Mouse (Mus musculus) MEL (cell line): ENCODE results near the gene Zfp771.

Source experiments
- CTCF ChIP-seq, 3 experiments: IDR thresholded peaks in 2 of 3; conservative IDR thresholded peaks in 1 of 3; 2 replicates each; pipeline ENCODE4 v1.5.1; 2011 to 2012; ENCODE audit warnings: low read length in 3 of 3, low read depth in 2 of 3, mild to moderate bottlenecking in 2 of 3, improper control_type of control experiment in 1 of 3, inconsistent platforms in 1 of 3, mixed read lengths in 1 of 3, moderate library complexity in 1 of 3; ENCODE audit not compliant: control insufficient read depth in 1 of 3, insufficient read depth in 1 of 3, poor library complexity in 1 of 3, severe bottlenecking in 1 of 3
- EP300 ChIP-seq, 2 experiments: IDR thresholded peaks; 2 replicates each; pipeline ENCODE4 v1.6.1; 2011; ENCODE audit warnings: improper control_type of control experiment in 2 of 2, low read length in 2 of 2, low read depth in 1 of 2, mild to moderate bottlenecking in 1 of 2
- KAT2A ChIP-seq: conservative IDR thresholded peaks from 2 replicates; pipeline ENCODE4 v1.6.1; 2012; ENCODE audit warnings: low read depth, low read length, improper control_type of control experiment, inconsistent platforms
- NELFE ChIP-seq: IDR thresholded peaks from 2 replicates; pipeline ENCODE4 v1.6.1; 2011; ENCODE audit warnings: low read depth, low read length, improper control_type of control experiment
- POLR2A ChIP-seq, 2 experiments: IDR thresholded peaks; 2 replicates each; pipeline ENCODE4 v1.6.1; 2011 to 2012; ENCODE audit warnings: low read length in 2 of 2, mild to moderate bottlenecking in 2 of 2, control low read depth in 1 of 2, improper control_type of control experiment in 1 of 2, low read depth in 1 of 2, moderate library complexity in 1 of 2; ENCODE audit not compliant: control insufficient read depth in 1 of 2, insufficient read depth in 1 of 2, poor library complexity in 1 of 2

DNA sequence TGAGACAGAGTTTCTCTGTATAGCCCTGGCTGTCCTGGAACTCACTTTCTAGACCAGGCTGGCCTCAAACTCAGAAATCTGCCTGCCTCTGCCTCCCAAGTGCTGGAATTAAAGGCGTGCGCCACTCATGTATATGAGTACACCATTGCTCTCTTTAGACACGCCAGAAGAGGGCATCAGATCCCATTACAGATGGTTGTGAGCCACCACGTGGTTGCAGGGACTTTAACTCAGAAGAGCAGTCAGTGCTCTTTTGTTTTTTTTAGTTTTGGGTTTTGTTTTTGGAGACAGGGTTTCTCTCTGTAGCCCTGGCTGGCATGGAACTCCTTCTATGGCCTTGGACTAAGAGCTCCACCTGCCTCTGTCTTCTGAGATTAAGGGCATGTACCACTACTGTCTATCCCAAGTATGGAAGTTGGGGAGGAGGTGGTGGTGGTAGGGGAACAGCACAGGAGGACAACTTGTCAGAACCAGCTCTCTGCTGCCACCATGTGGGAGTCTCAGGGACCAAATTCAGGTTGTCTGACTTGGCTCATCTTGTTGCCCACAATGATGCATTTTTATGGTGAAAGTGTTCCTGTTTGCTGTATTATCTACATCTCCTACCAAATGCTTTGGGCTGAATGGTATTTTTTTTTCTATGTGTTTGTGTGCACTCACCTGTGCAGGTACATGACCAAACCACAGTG, 15.3 kb upstream of the Zfp771 start:
- TF ChIP-seq POLR2A (IDR thresholded peaks at IDR 0.05; ENCODE audit: control insufficient read depth in 1 of 2, insufficient read depth in 1 of 2, low read depth in 1 of 2, low read length in 2 of 2, poor library complexity in 1 of 2): no peak
- TF ChIP-seq CTCF (IDR thresholded peaks at IDR 0.05 in 2 of 3, conservative IDR thresholded peaks at IDR 0.05 in 1 of 3; ENCODE audit: control insufficient read depth in 1 of 3, insufficient read depth in 1 of 3, low read depth in 2 of 3, low read length in 3 of 3, poor library complexity in 1 of 3, severe bottlenecking in 1 of 3): peak; percentile 74 to 91 (median 84)
- TF ChIP-seq NELFE: no peak
- TF ChIP-seq EP300 (IDR thresholded peaks at IDR 0.05; ENCODE audit: low read depth in 1 of 2, low read length in 2 of 2): 0 out of 4 replicates have a peak, but pooled peaks of 1 of the 2 experiments have one; percentile 26
- TF ChIP-seq KAT2A: no peak
